Comparison of ENCODE assay signal across 15 mouse cellular contexts in genomic region chr2:66519966-66520365, GRCm38 (mm10).
DNase-seq lines count a peak whose midpoint lies in the region; ATAC-seq and TF ChIP-seq lines count a peak whose summit lies in the region.
"Had no signal": no experiment of that assay in that cellular context is flagged by ENCODE, and none has a peak within 500 bp of the region (broad histone marks: within the 10 kb centered on the region; RNA-seq: fewer than 3 reads in every experiment).

No protein-coding gene starts in this region.

- H3K27me3 ChIP-seq in hindbrain, embryonic 11.5 days (ENCODE audit: control insufficient read depth, insufficient read depth, low read length) = no peaks in the 10 kb centered on the region
- H3K27me3 ChIP-seq in hindbrain, embryonic 12.5 days = no peaks in the 10 kb centered on the region
- H3K27me3 ChIP-seq: embryonic facial prominence, embryonic 15.5 days; forebrain, embryonic 12.5 days; limb, embryonic 15.5 days; megakaryocyte, embryonic 14.5 days had no signal

- no peak overlapping the region for H3K27ac ChIP-seq in hindbrain, embryonic 11.5 days (ENCODE audit: low read depth, low read length)
- H3K27ac ChIP-seq in hindbrain, embryonic 12.5 days = no peak overlapping the region
- no peak overlapping the region for H3K27ac ChIP-seq in ES-E14 (ENCODE audit: insufficient read depth, low read depth, low read length, poor library complexity, severe bottlenecking)
- H3K27ac ChIP-seq: embryonic facial prominence, embryonic 15.5 days; forebrain, embryonic 12.5 days; limb, embryonic 15.5 days had no signal

- no peak overlapping the region for H3K4me2 ChIP-seq in hindbrain, embryonic 11.5 days (replicated peaks; ENCODE audit: low read depth, low read length)
- H3K4me2 ChIP-seq in hindbrain, embryonic 12.5 days (replicated peaks) = no peak overlapping the region
- H3K4me2 ChIP-seq: embryonic facial prominence, embryonic 15.5 days; forebrain, embryonic 12.5 days; limb, embryonic 15.5 days had no signal

- in situ Hi-C loops in ES-E14 (cut with MboI; ENCODE audit: low sequenced_read_pairs in 2 of 2, unreplicated experiment in 2 of 2) = loop anchor here in 1 of 2 experiments (10.0 kb wide), 1 partner anchor 125 kb away; no protein-coding TSS in a partner anchor

- ATAC-seq in hindbrain, embryonic 11.5 days (ENCODE audit: low FRiP score) = no peak
- ATAC-seq in hindbrain, embryonic 12.5 days (ENCODE audit: low FRiP score) = no peak
- ATAC-seq: activated CD4-positive, CD25-positive, alpha-beta regulatory T cell, adult 4 months had no signal

- H3K36me3 ChIP-seq in hindbrain, embryonic 11.5 days (ENCODE audit: control insufficient read depth, insufficient read depth, low read length) = no peaks in the 10 kb centered on the region
- no peaks in the 10 kb centered on the region for H3K36me3 ChIP-seq in hindbrain, embryonic 12.5 days
- no peaks in the 10 kb centered on the region for H3K36me3 ChIP-seq in ES-E14 (ENCODE audit: control insufficient read depth, insufficient read depth, low read length, poor library complexity, severe bottlenecking)
- H3K36me3 ChIP-seq: embryonic facial prominence, embryonic 15.5 days; forebrain, embryonic 12.5 days; limb, embryonic 15.5 days had no signal

- no peak overlapping the region for H3K9ac ChIP-seq in hindbrain, embryonic 11.5 days (ENCODE audit: low read depth, low read length)
- H3K9ac ChIP-seq in hindbrain, embryonic 12.5 days = no peak overlapping the region
- no peak overlapping the region for H3K9ac ChIP-seq in ES-E14 (ENCODE audit: insufficient read depth, low read depth, low read length, poor library complexity, severe bottlenecking)
- H3K9ac ChIP-seq: embryonic facial prominence, embryonic 15.5 days; forebrain, embryonic 12.5 days; limb, embryonic 15.5 days had no signal

- H3K9me3 ChIP-seq in hindbrain, embryonic 11.5 days (ENCODE audit: control insufficient read depth, low read length) = no peaks in the 10 kb centered on the region
- no peaks in the 10 kb centered on the region for H3K9me3 ChIP-seq in hindbrain, embryonic 12.5 days (replicated peaks)
- no peaks in the 10 kb centered on the region for H3K9me3 ChIP-seq in ES-E14 (ENCODE audit: control insufficient read depth, insufficient read depth, low read depth, low read length)
- H3K9me3 ChIP-seq: embryonic facial prominence, embryonic 15.5 days; forebrain, embryonic 12.5 days; limb, embryonic 15.5 days had no signal

- no peaks in the 10 kb centered on the region for H3K4me1 ChIP-seq in hindbrain, embryonic 11.5 days (replicated peaks; ENCODE audit: control insufficient read depth, insufficient read depth, low read length)
- H3K4me1 ChIP-seq in hindbrain, embryonic 12.5 days = no peaks in the 10 kb centered on the region
- H3K4me1 ChIP-seq in ES-E14 (ENCODE audit: control insufficient read depth in 2 of 2, insufficient read depth in 2 of 2, low read length in 2 of 2, poor library complexity in 1 of 2) = no peaks in the 10 kb centered on the region
- H3K4me1 ChIP-seq: embryonic facial prominence, embryonic 15.5 days; forebrain, embryonic 12.5 days; limb, embryonic 15.5 days; megakaryocyte, embryonic 14.5 days had no signal

- 67% methylated on average over 3 of the region's 3 CpGs for WGBS in hindbrain, embryonic 11.5 days
- WGBS in hindbrain, embryonic 12.5 days = 70% methylated on average over 3 of the region's 3 CpGs

- DNase-seq in hindbrain, embryonic 11.5 days (ENCODE audit: low spot score) = peak; percentile 9
- DNase-seq in 3T3-L1 (ENCODE audit: low read depth, low spot score) = peak; percentile 58
- peak; percentile 35 for DNase-seq in ES-E14 (ENCODE audit: low read depth, low spot score)
- peak; percentile 31 for DNase-seq in embryo, embryonic 10.5 days (ENCODE audit: low spot score)
- DNase-seq in ovary, adult 18-20 months (ENCODE audit: low spot score) = no peak
- DNase-seq in ovary, postnatal 14 days (ENCODE audit: low spot score) = no peak
- no peak for DNase-seq in heart, adult 8-10 months (ENCODE audit: low spot score)
- DNase-seq: heart, adult 11 months; heart, postnatal 10 days had no signal

- H3K4me3 ChIP-seq in hindbrain, embryonic 11.5 days (ENCODE audit: low read depth, low read length) = no peak overlapping the region
- H3K4me3 ChIP-seq in hindbrain, embryonic 12.5 days = no peak overlapping the region
- H3K4me3 ChIP-seq in ES-E14 (ENCODE audit: insufficient read depth in 1 of 2, low read depth in 1 of 2, low read length in 2 of 2, poor library complexity in 1 of 2, severe bottlenecking in 1 of 2) = no peak overlapping the region
- H3K4me3 ChIP-seq: embryonic facial prominence, embryonic 15.5 days; forebrain, embryonic 12.5 days; limb, embryonic 15.5 days; megakaryocyte, embryonic 14.5 days had no signal

TF ChIP-seq in ES-E14, 5 proteins besides CTCF, POLR2A, EP300 and RAD21:
- TF ChIP-seq ZNF384 (IDR thresholded peaks at IDR 0.05; ENCODE audit: low read depth, low read length) (no peak), ZC3H11A (IDR thresholded peaks at IDR 0.05; ENCODE audit: borderline replicate concordance, low read depth, low read length) (peak; percentile 45; the same call in 1 of the 2 replicates)

Comparison
In these comparisons a context has a peak if more than half of its experiments do, and no peak if none do; other contexts are left out.
1. DNase-seq: peak in hindbrain, embryonic 11.5 days (single experiment), 3T3-L1 (single experiment), ES-E14 (single experiment) and embryo, embryonic 10.5 days (single experiment); none in ovary, adult 18-20 months (single experiment), ovary, postnatal 14 days (single experiment) and heart, adult 8-10 months (single experiment).